Mouse (Mus musculus) bone marrow, adult 2 months (tissue): ENCODE measurements around the gene Atg4d.

Experiments used
- CTCF ChIP-seq: fragments of 200-500 bp; IDR thresholded peaks from 2 replicates; pipeline ENCODE4 v1.5.1; 2011; ENCODE audit warnings: low read length, control low read depth; ENCODE audit not compliant: control insufficient read depth, insufficient read depth
- POLR2A ChIP-seq: fragments of 200-500 bp; IDR thresholded peaks from 2 replicates; pipeline ENCODE4 v1.6.1; 2011; ENCODE audit warnings: low read depth, mild to moderate bottlenecking, control low read depth, low read length, borderline replicate concordance; ENCODE audit not compliant: control insufficient read depth

- TF ChIP-seq POLR2A (no peak), CTCF (no peak)
These were observed 657 bp upstream of the Atg4d start for GRCm38 (mm10) chr9:21264272-21264999.
